Mouse (Mus musculus): Measurements from ENCODE around the gene Prkcsh. TPM values are rescaled to one million over a fixed set of nuclear protein-coding genes. Genes with fewer than 3 reads are reported as not detected.

Prkcsh gene
- total RNA-seq, 2 experiments from 2014 or later, result 98.9 to 102 TPM

Other genes starting within 250 kb of the Prkcsh start
- gene Spc24, start 242.5 kb upstream of the Prkcsh start, total RNA-seq (2021), result 1 to 10 TPM; 2.6 to 2.7 TPM
- 1 to 10 TPM; 7.4 to 7.6 TPM for gene Kank2, start 204.1 kb upstream of the Prkcsh start, total RNA-seq (2021)
- gene Angptl8, start 167.3 kb upstream of the Prkcsh start, total RNA-seq (2021), result not detected
- gene Dock6, start 150.2 kb upstream of the Prkcsh start, total RNA-seq (2021), result 10 to 100 TPM; 18.5 to 22.6 TPM
- gene Rab3d, start 84.6 kb upstream of the Prkcsh start, total RNA-seq (2021), result 10 to 100 TPM; 17.5 to 24.8 TPM
- 10 to 100 TPM; 12.5 to 14.7 TPM for gene Ccdc159, start 75.3 kb upstream of the Prkcsh start, total RNA-seq (2021)
- gene Tmem205, start 75.2 kb upstream of the Prkcsh start, total RNA-seq (2021), result 10 to 100 TPM; 28.0 to 33.5 TPM
- 100 to 1,000 TPM; 262 to 263 TPM for gene Plppr2, start 65.8 kb upstream of the Prkcsh start, total RNA-seq (2021)
- 10 to 100 TPM; 14.4 to 15.0 TPM for gene Swsap1, start 47.1 kb upstream of the Prkcsh start, total RNA-seq (2021)
- 1 to 10 TPM; 1.4 to 3.4 TPM for gene Epor, start 39.3 kb upstream of the Prkcsh start, total RNA-seq (2021)
- gene Rgl3, start 13.4 kb upstream of the Prkcsh start, total RNA-seq (2021), result 1 to 10 TPM; 1.7 to 2.4 TPM
- gene Ccdc151, start 172 bp upstream of the Prkcsh start, total RNA-seq (2021), result 1 to 10 TPM; 7.3 to 7.7 TPM
- gene Elavl3, start 49.2 kb downstream of the Prkcsh start, total RNA-seq (2021), result 100 to 1,000 TPM; 155 to 168 TPM
- 1 to 10 TPM; 1.4 to 3.7 TPM for gene Gm49318, start 68.5 kb downstream of the Prkcsh start, total RNA-seq (2021)
- gene Zfp653, start 68.6 kb downstream of the Prkcsh start, total RNA-seq (2021), result 10 to 100 TPM; 19.0 to 21.6 TPM
- gene Ecsit, start 82.6 kb downstream of the Prkcsh start, total RNA-seq (2021), result 10 to 100 TPM; 41.5 to 43.2 TPM
- under 1 TPM; 0.88 to 0.93 TPM for gene Cnn1, start 96.4 kb downstream of the Prkcsh start, total RNA-seq (2021)
- gene Elof1, start 114.4 kb downstream of the Prkcsh start, total RNA-seq (2021), result 10 to 100 TPM; 62.0 to 64.2 TPM
- gene Acp5, start 132.9 kb downstream of the Prkcsh start, total RNA-seq (2021), result under 1 TPM; 0.40 to 0.53 TPM
- gene Pigyl, start 154.0 kb downstream of the Prkcsh start, total RNA-seq (2021), result 10 to 100 TPM; 33.1 to 51.9 TPM
- under 1 TPM in 1 of 2 experiments, not detected in 1; 0.24 TPM for gene Zfp872, start 185.3 kb downstream of the Prkcsh start, total RNA-seq (2021)
- gene Zfp809, start 222.9 kb downstream of the Prkcsh start, total RNA-seq (2021), result 10 to 100 TPM; 17.5 to 18.6 TPM